Mouse (Mus musculus): ENCODE results near the gene Atp6v0e. TPM values are rescaled to one million over a fixed set of nuclear protein-coding genes. Genes with fewer than 3 reads are reported as not detected.

The Atp6v0e gene
- polyA plus RNA-seq, 1 experiment from 2014 or later = 120 TPM

DNA sequence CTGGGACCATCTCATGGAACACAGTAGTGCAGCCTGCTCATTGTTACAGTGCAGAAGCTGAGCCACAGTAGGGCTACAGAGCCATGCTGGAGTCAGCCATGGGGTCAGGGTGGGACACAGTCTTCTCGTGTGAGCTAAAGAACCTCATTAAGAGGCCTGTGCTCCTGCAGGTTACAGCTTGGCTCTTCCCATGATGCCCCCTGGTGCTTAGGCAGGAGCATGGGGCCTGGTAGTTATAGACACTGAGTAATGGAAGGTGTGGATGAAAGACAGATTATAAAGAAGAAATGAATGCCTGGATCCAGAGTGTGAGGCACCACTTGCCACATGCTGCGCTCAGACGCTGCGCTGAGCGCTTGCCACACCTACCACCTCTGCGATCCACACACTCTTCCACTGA is 34.6 kb upstream of the Atp6v0e start:
- no peak for DNase-seq (ENCODE audit: low spot score)
- no peaks in the 10 kb centered on the region for H3K9me3 ChIP-seq
- no peak overlapping the region for H3K4me3 ChIP-seq
- H3K36me3 ChIP-seq (replicated peaks) = peaks cover 100% of the 10 kb centered on the region
- WGBS = 91% methylated on average over 6 of the region's 6 CpGs
- no peak overlapping the region for H3K27ac ChIP-seq (replicated peaks)
- no peaks in the 10 kb centered on the region for H3K27me3 ChIP-seq (replicated peaks; ENCODE audit: low read depth, poor library complexity, severe bottlenecking)
- no peaks in the 10 kb centered on the region for H3K4me1 ChIP-seq

DNA sequence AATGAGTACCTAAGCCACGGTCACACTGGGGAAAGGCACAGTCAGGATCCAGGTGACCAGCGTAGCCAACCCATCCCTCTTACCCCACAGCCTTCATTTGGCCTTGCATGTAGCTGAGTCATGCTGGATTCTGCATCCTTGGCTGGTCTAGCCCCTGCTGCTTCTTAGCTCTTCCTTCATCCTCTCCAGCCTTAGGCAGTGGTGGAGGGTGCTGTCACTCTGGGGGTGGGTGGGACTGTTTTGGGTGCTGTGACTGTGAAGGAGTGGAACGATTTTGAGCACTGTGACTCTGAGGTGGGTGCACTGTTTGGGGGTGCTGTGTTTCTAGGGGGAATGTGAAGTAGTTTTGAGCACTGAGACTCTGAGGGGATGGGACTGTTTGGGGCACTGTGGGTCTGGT is 34.1 kb upstream of the Atp6v0e start:
- no peak for DNase-seq (ENCODE audit: low spot score)
- 94% methylated on average over 3 of the region's 3 CpGs for WGBS

DNA sequence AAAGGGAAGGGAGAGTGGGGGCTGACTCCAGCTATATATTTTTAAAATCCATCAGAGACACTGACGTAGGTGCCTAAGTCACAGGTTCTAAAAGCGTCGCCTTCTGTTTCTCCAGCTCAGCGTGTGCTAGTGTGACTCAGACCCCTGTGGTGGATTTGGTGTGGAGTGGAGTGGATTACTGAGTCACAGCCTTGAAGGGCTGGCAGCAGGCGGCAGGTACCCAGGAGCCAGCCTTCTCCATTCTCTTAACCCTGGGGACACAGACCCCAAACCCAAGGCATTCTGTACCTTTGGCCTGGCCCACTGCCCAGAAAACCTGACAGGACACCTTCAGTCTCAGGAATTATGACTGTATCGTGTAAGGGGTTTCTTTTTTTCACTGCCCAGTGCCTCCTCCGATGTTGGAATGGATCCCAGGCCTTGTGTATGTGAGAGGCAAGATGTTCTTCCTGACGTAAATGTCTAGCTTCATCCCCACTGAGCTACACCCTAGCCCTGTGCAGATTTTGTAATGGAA is 31.2 kb upstream of the Atp6v0e start:
- Histone ChIP-seq H3K27ac (replicated peaks) (no peak overlapping the region), H3K36me3 (replicated peaks) (peaks cover 100% of the 10 kb centered on the region), H3K4me1 (no peaks in the 10 kb centered on the region), H3K27me3 (replicated peaks; ENCODE audit: low read depth, poor library complexity, severe bottlenecking) (no peaks in the 10 kb centered on the region), H3K9me3 (no peaks in the 10 kb centered on the region), H3K4me3 (no peak overlapping the region)
- 93% methylated on average over 8 of the region's 8 CpGs for WGBS
- DNase-seq (ENCODE audit: low spot score) = no peak

More for the DNA sequence above, 34.1 kb upstream of the Atp6v0e start:
- Histone ChIP-seq H3K9me3 (no peaks in the 10 kb centered on the region), H3K27ac (replicated peaks) (no peak overlapping the region), H3K27me3 (replicated peaks; ENCODE audit: low read depth, poor library complexity, severe bottlenecking) (no peaks in the 10 kb centered on the region), H3K4me1 (no peaks in the 10 kb centered on the region), H3K4me3 (no peak overlapping the region), H3K36me3 (replicated peaks) (peaks cover 100% of the 10 kb centered on the region)

DNA sequence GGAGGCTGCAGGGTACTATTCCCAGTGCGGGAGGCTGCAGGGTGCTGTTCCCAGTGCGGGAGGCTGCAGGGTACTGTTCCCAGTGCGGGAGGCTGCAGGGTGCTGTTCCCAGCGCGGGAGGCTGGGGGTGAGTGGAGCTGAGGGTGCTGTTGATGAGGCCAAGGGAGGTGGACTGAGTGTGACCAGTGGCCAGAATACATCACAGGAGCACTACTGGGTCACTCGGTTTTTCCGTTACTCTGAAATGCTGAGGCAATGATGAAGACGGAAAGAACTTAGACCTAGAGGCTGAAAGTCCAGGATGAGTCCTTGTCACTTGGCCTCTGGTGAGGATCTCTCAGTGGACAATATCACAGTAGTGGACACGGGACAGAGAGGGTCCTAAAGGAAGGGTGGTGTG is 29.8 kb upstream of the Atp6v0e start:
- no peak overlapping the region for H3K4me3 ChIP-seq
- no peak overlapping the region for H3K27ac ChIP-seq (replicated peaks)
- no peak for DNase-seq (ENCODE audit: low spot score)
- H3K9me3 ChIP-seq = no peaks in the 10 kb centered on the region
- H3K36me3 ChIP-seq (replicated peaks) = peaks cover 98% of the 10 kb centered on the region
- 94% methylated on average over 9 of the region's 9 CpGs for WGBS
- peaks cover 4% of the 10 kb centered on the region; the same call in 1 of the 2 replicates for H3K4me1 ChIP-seq
- H3K27me3 ChIP-seq (replicated peaks; ENCODE audit: low read depth, poor library complexity, severe bottlenecking) = no peaks in the 10 kb centered on the region

DNA sequence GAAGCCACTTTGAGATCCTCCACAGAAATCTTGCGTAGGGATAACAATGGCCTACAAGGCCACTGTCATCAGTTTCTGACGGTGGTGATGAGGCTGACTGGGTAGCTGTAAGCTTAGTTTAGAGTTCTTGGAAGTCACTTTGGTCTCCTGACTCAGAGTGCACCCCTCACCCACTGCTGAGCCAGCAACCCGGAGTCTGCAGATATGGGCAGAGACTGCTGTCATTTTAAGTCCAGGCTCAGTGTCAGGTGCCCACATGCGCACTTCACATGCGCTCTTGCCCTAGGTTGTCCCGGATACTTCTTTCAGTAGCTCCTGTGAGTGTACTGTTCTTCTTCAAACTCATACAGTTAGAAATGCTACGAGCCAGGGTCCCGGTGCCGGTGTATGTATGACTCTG is 29.1 kb upstream of the Atp6v0e start:
- no peak for DNase-seq (ENCODE audit: low spot score)
- no peak overlapping the region for H3K27ac ChIP-seq (replicated peaks)
- whole genome bisulfite sequencing = 93% methylated on average over 9 of the region's 9 CpGs
- H3K4me1 ChIP-seq = peaks cover 4% of the 10 kb centered on the region; the same call in 1 of the 2 replicates
- H3K4me3 ChIP-seq = no peak overlapping the region
- no peaks in the 10 kb centered on the region for H3K27me3 ChIP-seq (replicated peaks; ENCODE audit: low read depth, poor library complexity, severe bottlenecking)
- H3K36me3 ChIP-seq (replicated peaks) = peaks cover 97% of the 10 kb centered on the region
- no peaks in the 10 kb centered on the region for H3K9me3 ChIP-seq

DNA sequence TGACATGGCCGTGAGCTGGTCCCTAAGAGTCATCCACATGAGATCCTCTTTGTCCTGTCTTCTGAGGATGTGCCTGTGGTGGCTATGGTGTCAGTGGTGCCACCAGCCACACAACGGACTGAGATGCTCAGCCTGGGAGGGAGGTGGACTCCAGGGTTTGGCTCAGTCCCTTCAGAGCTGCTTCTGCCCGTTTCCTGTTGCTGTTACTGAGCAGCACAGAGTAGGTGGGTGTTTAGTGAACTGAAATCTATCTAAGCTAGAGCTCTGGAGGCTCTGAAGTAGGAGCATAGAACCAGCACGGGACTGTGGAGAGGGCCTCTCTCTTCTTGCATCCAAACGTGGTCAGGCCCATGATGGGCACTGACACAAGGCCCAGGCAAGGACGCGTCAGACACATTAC is 28.5 kb upstream of the Atp6v0e start:
- H3K4me1 ChIP-seq = peaks cover 4% of the 10 kb centered on the region; the same call in 1 of the 2 replicates
- H3K4me3 ChIP-seq = no peak overlapping the region
- no peaks in the 10 kb centered on the region for H3K9me3 ChIP-seq
- DNase-seq (ENCODE audit: low spot score) = no peak
- H3K27me3 ChIP-seq (replicated peaks; ENCODE audit: low read depth, poor library complexity, severe bottlenecking) = no peaks in the 10 kb centered on the region
- H3K27ac ChIP-seq (replicated peaks) = no peak overlapping the region
- WGBS = 91% methylated on average over 7 of the region's 7 CpGs
- peaks cover 97% of the 10 kb centered on the region for H3K36me3 ChIP-seq (replicated peaks)

DNA sequence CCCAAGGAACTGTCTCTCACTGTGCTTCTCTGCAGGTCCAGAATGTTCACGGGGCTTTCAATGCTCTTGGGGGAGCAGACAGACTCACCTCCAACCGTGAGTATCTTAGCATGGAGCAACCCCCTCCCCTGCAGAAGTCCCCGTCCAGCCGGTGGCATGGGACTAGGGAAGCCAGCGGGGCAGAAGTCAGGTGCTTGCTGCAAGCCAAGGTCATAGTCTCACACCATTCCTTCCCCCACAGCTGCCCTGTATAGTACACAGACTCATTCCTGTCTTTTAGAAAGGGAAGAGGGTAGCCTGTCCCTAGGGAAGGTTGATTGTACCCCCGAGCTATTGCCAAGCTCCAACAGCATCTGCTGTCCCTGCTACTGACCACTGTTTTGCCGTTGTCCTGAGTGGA is 27.1 kb upstream of the Atp6v0e start:
- WGBS = 85% methylated on average over 7 of the region's 7 CpGs
- H3K36me3 ChIP-seq (replicated peaks) = peaks cover 97% of the 10 kb centered on the region
- no peaks in the 10 kb centered on the region for H3K27me3 ChIP-seq (replicated peaks; ENCODE audit: low read depth, poor library complexity, severe bottlenecking)
- H3K9me3 ChIP-seq = no peaks in the 10 kb centered on the region
- no peak overlapping the region for H3K4me3 ChIP-seq
- H3K4me1 ChIP-seq = peaks cover 4% of the 10 kb centered on the region; the same call in 1 of the 2 replicates
- H3K27ac ChIP-seq (replicated peaks) = no peak overlapping the region
- DNase-seq (ENCODE audit: low spot score) = no peak

DNA sequence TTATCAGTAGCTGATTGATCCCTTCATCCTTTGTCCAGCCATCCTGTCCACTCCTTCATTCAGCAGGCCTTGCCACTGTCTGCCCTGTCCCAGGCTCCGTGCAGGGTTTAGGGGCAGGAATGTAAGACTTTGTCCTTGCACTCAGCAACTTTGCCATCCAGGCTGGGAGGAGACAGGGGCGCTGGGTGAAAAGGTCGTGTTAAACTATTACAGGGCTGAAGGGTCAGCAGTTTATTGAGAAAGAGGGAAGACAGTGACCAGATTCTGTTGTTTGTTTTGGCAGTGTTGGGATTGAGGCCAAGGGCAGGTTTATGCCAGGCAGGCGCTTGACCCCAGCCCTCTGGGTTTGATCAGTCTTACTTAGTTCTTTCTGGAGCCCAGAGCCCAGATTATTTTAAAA is 25.2 kb upstream of the Atp6v0e start:
- Histone ChIP-seq H3K4me1 (peaks cover 4% of the 10 kb centered on the region; the same call in 1 of the 2 replicates), H3K27me3 (replicated peaks; ENCODE audit: low read depth, poor library complexity, severe bottlenecking) (no peaks in the 10 kb centered on the region), H3K36me3 (replicated peaks) (peaks cover 97% of the 10 kb centered on the region), H3K9me3 (no peaks in the 10 kb centered on the region), H3K27ac (replicated peaks) (no peak overlapping the region), H3K4me3 (no peak overlapping the region)
- no peak for DNase-seq (ENCODE audit: low spot score)
- 70% methylated on average over 4 of the region's 4 CpGs for WGBS

DNA sequence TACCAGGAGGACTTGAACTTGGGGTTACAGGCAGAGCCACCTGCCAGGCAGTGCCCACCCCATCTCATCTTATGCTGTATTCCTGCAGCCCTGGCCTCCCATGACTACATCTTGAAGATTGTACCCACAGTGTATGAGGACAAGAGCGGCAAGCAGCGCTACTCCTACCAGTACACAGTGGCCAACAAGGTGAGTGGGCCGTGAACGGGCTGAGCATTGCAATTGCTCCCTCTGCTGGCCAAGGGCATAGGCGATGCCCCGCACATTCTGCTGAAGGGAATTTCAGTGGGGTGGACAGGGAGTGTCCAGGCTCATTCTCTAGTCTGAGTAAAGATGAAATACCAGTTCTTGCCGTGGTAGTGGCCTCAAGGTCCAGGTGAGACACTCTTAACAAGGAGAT is 24.4 kb upstream of the Atp6v0e start:
- peaks cover 97% of the 10 kb centered on the region for H3K36me3 ChIP-seq (replicated peaks)

DNA sequence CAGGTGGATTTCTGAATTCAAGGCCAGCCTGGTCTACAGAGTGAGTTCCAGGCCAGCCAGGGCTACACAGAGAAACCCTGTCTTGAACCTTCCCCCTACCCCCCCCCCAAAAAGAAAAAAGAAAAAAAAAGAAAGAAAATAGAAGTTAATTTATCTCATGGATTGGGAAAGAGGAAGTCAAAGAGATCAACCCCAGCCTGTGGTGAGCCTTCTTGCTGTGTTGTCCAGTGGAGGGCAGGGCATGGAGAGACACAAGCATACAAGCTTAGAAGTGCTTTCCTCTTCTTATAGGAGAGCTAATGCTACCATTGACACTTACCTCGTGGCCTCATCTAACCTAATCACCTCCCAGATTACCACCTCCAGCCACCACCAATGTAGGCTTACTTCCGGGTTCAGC is 23.2 kb upstream of the Atp6v0e start:
- Histone ChIP-seq H3K36me3 (replicated peaks) (peaks cover 97% of the 10 kb centered on the region), H3K4me3 (no peak overlapping the region), H3K27me3 (replicated peaks; ENCODE audit: low read depth, poor library complexity, severe bottlenecking) (no peaks in the 10 kb centered on the region), H3K27ac (replicated peaks) (no peak overlapping the region), H3K9me3 (no peaks in the 10 kb centered on the region), H3K4me1 (peaks cover 12% of the 10 kb centered on the region)
- no peak for DNase-seq (ENCODE audit: low spot score)
- 86% methylated on average over 2 of the region's 2 CpGs for WGBS

More for the DNA sequence above, 24.4 kb upstream of the Atp6v0e start:
- H3K4me1 ChIP-seq = peaks cover 4% of the 10 kb centered on the region; the same call in 1 of the 2 replicates
- H3K27me3 ChIP-seq (replicated peaks; ENCODE audit: low read depth, poor library complexity, severe bottlenecking) = no peaks in the 10 kb centered on the region
- no peak overlapping the region for H3K4me3 ChIP-seq
- H3K27ac ChIP-seq (replicated peaks) = no peak overlapping the region
- 39% methylated on average over 7 of the region's 7 CpGs for WGBS
- peak; percentile 79 for DNase-seq (ENCODE audit: low spot score)
- no peaks in the 10 kb centered on the region for H3K9me3 ChIP-seq

DNA sequence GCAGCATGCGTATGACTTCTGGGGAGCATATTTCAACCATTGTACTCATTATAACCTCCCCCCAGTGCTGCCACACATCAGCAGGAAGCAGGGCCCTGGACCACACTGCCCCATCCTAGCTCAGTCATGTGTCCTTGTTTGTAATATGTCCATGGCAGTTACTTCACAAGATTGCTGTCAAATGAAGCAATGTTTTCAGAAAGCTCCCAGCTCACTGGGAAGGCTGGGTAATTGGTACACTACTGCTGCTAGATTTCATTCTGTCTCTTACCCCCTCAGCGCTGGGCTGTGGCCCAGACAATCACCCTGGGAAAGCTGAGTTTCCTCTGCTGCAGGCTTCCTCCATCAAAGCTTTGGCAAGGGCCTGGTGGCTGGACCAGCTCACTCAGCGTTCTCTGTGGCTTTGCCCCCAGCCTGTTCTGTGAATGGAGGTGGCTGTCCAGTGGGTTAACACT is 22.7 kb upstream of the Atp6v0e start:
- no peaks in the 10 kb centered on the region for H3K9me3 ChIP-seq
- no peak overlapping the region for H3K27ac ChIP-seq (replicated peaks)
- DNase-seq (ENCODE audit: low spot score) = no peak
- H3K36me3 ChIP-seq (replicated peaks) = peaks cover 97% of the 10 kb centered on the region
- H3K4me3 ChIP-seq = no peak overlapping the region
- 92% methylated on average over 3 of the region's 3 CpGs for WGBS
- peaks cover 14% of the 10 kb centered on the region for H3K4me1 ChIP-seq
- H3K27me3 ChIP-seq (replicated peaks; ENCODE audit: low read depth, poor library complexity, severe bottlenecking) = no peaks in the 10 kb centered on the region

DNA sequence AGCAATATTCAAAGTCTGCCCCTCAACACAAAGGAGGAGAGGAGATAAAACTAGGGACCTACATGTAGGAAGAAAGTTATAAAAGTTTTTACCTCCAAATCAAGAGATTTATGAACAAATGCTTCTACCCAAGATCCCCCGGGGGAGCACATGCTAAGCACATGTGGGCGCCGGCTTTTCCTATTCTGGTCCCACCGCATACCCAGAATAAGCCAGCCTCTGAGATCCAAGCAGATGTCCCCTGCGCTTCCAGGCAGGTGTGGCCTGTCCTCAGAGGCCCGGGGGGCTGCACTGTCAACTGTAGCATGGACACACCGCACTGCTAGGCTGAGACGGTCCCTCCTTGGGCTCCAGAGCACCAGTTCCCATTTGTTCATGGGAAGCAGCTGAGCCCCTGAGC is 19.6 kb upstream of the Atp6v0e start:
- H3K27ac ChIP-seq (replicated peaks) = no peak overlapping the region
- H3K36me3 ChIP-seq (replicated peaks) = peaks cover 100% of the 10 kb centered on the region

DNA sequence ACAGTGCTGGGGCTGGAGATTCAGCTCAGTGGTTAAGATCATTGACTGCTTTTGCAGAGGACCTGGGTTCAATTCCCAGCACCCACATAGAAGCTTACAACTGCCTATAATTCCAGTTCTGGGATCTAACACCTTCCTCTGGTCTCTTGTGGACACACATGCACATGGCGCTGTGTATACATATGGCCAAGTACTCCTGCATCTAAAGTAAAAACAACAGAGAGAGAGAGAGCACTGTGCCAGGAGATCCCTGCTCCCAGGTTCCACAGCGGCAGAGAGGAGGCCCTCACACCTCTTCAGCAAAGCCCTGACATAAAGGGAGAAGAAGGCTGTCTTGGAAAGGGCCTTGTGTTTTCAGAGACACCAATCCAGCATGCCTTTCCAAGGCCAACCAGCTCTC is 19.0 kb upstream of the Atp6v0e start:
- Histone ChIP-seq H3K9me3 (no peaks in the 10 kb centered on the region), H3K36me3 (replicated peaks) (peaks cover 100% of the 10 kb centered on the region), H3K4me3 (no peak overlapping the region), H3K4me1 (peaks cover 17% of the 10 kb centered on the region; the same call in 1 of the 2 replicates), H3K27ac (replicated peaks) (no peak overlapping the region), H3K27me3 (replicated peaks; ENCODE audit: low read depth, poor library complexity, severe bottlenecking) (no peaks in the 10 kb centered on the region)
- WGBS = 99% methylated on average over 2 of the region's 2 CpGs
- no peak for DNase-seq (ENCODE audit: low spot score)

More for the DNA sequence above, 19.6 kb upstream of the Atp6v0e start:
- peaks cover 17% of the 10 kb centered on the region; the same call in 1 of the 2 replicates for H3K4me1 ChIP-seq
- 96% methylated on average over 8 of the region's 8 CpGs for WGBS
- H3K9me3 ChIP-seq = no peaks in the 10 kb centered on the region
- no peaks in the 10 kb centered on the region for H3K27me3 ChIP-seq (replicated peaks; ENCODE audit: low read depth, poor library complexity, severe bottlenecking)
- H3K4me3 ChIP-seq = no peak overlapping the region
- no peak for DNase-seq (ENCODE audit: low spot score)

Data from embryonic facial prominence, embryonic 10.5 days (tissue).